Mouse (Mus musculus) bone marrow, adult 2 months (tissue): Measurements from ENCODE around the gene Prnp. TPM values are rescaled to one million over a fixed set of nuclear protein-coding genes. Genes with fewer than 3 reads are reported as not detected.
A peak's percentile ranks its signal among the peaks of the same experiment; 100 is the strongest.

Source experiments
- H3K27ac ChIP-seq: fragments of 200-500 bp; 2 replicates; pipeline ENCODE4 v1.5.1; 2012; ENCODE audit warnings: low read depth, mild to moderate bottlenecking, control low read depth, inconsistent platforms, low read length; ENCODE audit not compliant: control insufficient read depth, poor library complexity, insufficient read depth
- H3K4me1 ChIP-seq: fragments of 200-500 bp; 2 replicates; pipeline ENCODE4 v1.6.1; 2011; ENCODE audit warnings: low read length; ENCODE audit not compliant: control insufficient read depth, insufficient read depth
- H3K4me3 ChIP-seq: fragments of 200-500 bp; replicated peaks from 2 replicates; pipeline ENCODE3; 2011; ENCODE audit warnings: mild to moderate bottlenecking, low read depth, low read length, control low read depth; ENCODE audit not compliant: control insufficient read depth
- CTCF ChIP-seq: fragments of 200-500 bp; IDR thresholded peaks from 2 replicates; pipeline ENCODE4 v1.5.1; 2011; ENCODE audit warnings: low read length, control low read depth; ENCODE audit not compliant: control insufficient read depth, insufficient read depth
- POLR2A ChIP-seq: fragments of 200-500 bp; IDR thresholded peaks from 2 replicates; pipeline ENCODE4 v1.6.1; 2011; ENCODE audit warnings: low read depth, mild to moderate bottlenecking, control low read depth, low read length, borderline replicate concordance; ENCODE audit not compliant: control insufficient read depth
- WGBS: fragments of 180-500 bp; shearing (Covaris S2); methylation state at CpG from one replicate; pipeline ENCODE4 v1.1.7; 2018; 5-methylcytosine and 5-hydroxymethylcytosine counted together
- polyA plus RNA-seq: library from polyadenylated mRNA; stranded (reverse); fragments of >200 nt; gene quantifications from 2 replicates; pipeline ENCODE4 v1.2.4, GENCODE M21; 2011; ENCODE audit warnings: low replicate concordance; ENCODE audit not compliant: missing spikeins, insufficient read depth, insufficient read length

The Prnp gene
- polyA plus RNA-seq, 1 experiment = 26.4 TPM

DNA sequence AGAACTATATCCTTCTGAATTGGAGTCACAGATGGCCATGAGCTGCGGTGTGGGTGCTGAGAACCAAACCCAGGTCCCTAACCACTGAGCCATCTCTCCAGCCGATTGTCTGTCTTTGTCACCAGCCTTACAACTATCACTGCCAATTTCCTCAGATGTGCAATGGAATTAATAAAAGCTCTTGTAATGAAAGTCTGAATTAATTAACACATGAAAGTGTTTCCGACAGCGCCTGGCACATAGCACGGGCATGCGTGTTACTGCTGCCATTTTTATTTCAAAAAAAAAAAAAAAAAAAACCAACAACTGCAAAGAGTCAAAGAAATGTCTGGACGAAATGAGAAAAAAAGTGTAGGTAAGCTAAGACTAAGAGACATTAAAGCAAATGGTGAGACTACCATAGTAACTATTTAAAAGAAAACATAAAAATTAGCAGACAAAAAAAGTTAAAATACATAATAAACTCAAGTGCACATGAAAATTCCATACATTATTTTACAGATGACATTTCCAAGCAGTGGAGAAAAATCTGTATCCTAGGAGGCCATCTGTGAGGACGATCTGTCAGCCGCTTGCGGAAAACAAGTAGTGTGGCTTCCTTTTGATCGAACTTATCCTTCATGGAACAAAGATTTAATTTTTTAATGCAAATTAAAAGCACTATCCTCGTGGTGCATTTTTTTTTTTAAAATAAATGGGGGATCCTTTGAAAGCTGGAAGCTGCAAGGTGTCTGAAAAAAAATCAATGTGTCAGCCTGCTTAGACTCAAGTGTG is 12.2 kb upstream of the Prnp start:
- H3K27ac ChIP-seq = no peak overlapping the region
- no peak for TF ChIP-seq POLR2A
- no peak for TF ChIP-seq CTCF
- 89% methylated on average over 12 of the region's 12 CpGs for WGBS
- no peak overlapping the region for H3K4me3 ChIP-seq
- no peaks in the 10 kb centered on the region for H3K4me1 ChIP-seq

DNA sequence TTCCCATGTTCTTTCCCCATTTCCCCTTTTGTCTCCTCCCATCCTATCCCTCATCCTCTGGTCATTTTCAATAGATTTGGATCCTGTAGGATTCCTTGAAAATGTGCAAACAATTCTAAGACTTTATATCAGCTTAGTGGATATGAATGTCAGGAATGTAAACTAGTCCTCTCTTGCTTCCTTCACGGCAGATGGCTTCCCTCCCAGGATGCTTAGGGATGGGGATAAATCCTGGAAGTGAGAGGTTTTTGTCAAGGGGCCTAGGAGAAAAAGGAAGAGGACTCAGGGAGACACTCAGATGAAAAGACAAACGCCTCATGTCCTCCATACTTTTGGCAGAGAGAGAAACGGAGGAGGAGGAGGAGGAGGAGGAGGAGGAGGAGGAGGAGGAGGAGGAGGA is 7.3 kb upstream of the Prnp start:
- WGBS = 70% methylated on average over 3 of the region's 3 CpGs
- H3K4me3 ChIP-seq = no peak overlapping the region
- no peak for TF ChIP-seq POLR2A
- TF ChIP-seq CTCF = no peak
- H3K4me1 ChIP-seq = peaks cover 5% of the 10 kb centered on the region; the same call in 1 of the 2 replicates
- H3K27ac ChIP-seq = no peak overlapping the region

DNA sequence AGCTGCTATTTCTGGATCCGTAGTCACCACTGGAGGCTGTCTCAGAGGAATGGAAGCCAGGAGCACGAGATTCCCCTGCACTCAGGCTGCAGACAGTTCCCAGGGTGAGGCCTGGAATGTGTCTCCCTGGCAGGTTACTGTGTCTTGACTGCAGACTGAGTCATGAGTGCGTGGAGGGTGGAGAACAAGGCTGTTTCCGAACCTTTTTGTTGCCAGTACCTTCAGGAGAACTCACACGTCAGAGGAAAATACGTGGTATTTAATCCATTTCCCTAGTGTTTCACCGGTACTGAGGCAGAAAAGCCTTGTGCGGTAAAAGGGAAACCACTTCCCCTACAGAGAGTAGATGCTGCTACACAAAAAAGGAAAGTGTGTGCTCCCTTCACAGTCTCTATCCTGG is 6.9 kb upstream of the Prnp start:
- TF ChIP-seq CTCF = no peak
- WGBS = 17% methylated on average over 8 of the region's 8 CpGs
- H3K4me1 ChIP-seq = peaks cover 5% of the 10 kb centered on the region; the same call in 1 of the 2 replicates
- H3K27ac ChIP-seq = no peak overlapping the region
- H3K4me3 ChIP-seq = no peak overlapping the region

DNA sequence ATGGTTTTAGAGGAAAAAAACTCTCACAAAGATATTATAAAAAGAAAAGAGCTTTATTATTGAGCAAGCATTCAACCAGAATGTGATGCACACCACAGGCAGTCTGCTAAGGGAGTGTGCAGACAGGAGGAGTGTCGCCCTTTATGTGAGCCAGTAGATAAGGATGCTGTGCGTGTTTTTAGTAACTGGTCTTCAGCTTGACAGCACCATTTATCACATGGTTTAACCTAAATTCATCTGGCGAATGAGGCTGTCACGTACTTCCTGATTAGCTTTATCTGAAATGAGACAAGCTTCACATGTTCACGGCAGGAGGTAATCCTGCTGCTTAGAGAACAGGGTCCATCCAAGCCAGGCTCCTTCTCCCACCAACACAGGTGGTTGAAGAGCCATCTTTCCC is 4.7 kb upstream of the Prnp start:
- WGBS = 26% methylated on average over 5 of the region's 5 CpGs
- no peak overlapping the region for H3K4me3 ChIP-seq
- H3K4me1 ChIP-seq = peaks cover 5% of the 10 kb centered on the region; the same call in 1 of the 2 replicates
- peak overlapping the region; percentile 42; the same call in 1 of the 2 replicates for H3K27ac ChIP-seq
- TF ChIP-seq POLR2A (0 out of 2 replicates have a peak, but pooled peaks have one; percentile 17), CTCF (no peak)

DNA sequence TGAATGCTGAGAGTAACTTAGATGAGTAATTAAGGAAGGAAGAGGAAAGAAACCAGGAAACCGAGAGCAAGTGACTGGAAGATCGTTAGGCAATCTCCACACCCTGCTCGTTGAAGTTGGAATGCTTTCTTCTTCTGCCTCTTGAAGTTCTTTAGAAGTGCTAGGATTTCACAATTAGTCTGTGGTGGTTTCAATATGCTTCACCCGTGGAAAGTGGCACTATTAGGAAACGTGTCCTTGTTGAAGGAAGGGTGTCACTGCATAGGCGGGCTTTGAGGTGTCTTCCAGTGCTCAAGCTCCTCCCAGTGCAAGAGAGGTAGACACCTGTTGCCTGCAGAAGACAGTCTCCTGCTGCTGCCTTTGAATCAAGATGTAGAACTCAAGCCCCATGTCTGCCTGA is 4.0 kb upstream of the Prnp start:
- no peak overlapping the region for H3K4me3 ChIP-seq
- 25% methylated on average over 6 of the region's 6 CpGs for WGBS

DNA sequence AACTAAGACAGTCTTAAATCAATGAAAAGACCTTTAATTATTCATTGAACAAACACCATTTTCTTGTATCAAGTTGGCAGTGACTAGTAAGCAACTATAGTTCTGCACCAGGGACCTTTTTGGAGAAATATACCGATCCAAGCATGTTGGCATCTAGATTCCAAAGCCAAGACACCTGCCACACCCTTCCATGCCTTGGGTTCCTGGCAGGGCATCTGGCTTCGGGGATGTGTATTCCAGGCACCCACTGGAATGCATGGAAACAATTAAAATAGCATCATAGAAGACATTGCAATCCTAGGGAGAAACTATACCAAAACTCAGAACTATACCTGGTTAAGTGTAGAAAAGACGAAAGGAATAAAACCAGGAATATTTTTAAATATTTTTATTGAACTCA is 3.5 kb upstream of the Prnp start:
- Histone ChIP-seq H3K4me1 (peaks cover 5% of the 10 kb centered on the region; the same call in 1 of the 2 replicates), H3K27ac (no peak overlapping the region), H3K4me3 (no peak overlapping the region)
- 93% methylated on average over 3 of the region's 3 CpGs for WGBS
- TF ChIP-seq POLR2A (no peak), CTCF (no peak)

More for the DNA sequence above, 4.0 kb upstream of the Prnp start:
- TF ChIP-seq CTCF (no peak), POLR2A (no peak)
- 0 out of 2 replicates have a peak overlapping the region, but pooled peaks have one; percentile 29 for H3K27ac ChIP-seq
- peaks cover 5% of the 10 kb centered on the region; the same call in 1 of the 2 replicates for H3K4me1 ChIP-seq

DNA sequence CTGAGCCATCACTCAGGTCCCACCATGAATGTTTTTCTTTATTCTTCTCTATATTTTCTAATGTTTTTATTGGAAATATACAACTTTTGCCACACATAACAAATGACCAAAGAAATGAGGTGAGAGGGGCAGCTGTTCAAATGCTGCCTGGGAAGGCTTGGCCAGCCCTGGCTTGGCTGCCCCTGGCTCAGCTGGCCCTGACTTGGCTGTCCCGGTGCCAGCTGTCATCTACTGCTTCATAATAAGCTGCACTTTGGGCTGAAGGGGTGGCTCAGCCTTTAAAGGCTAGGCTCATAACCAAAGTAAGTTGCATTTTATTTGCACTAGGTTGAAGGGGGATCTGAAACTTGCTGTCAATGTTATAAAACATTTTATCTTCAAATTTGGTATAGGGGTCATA is 2.9 kb upstream of the Prnp start:
- Histone ChIP-seq H3K4me3 (no peak overlapping the region), H3K27ac (no peak overlapping the region), H3K4me1 (peaks cover 5% of the 10 kb centered on the region; the same call in 1 of the 2 replicates)
- WGBS = 93% methylated on average over 1 of the region's 1 CpGs
- TF ChIP-seq POLR2A (no peak), CTCF (no peak)

DNA sequence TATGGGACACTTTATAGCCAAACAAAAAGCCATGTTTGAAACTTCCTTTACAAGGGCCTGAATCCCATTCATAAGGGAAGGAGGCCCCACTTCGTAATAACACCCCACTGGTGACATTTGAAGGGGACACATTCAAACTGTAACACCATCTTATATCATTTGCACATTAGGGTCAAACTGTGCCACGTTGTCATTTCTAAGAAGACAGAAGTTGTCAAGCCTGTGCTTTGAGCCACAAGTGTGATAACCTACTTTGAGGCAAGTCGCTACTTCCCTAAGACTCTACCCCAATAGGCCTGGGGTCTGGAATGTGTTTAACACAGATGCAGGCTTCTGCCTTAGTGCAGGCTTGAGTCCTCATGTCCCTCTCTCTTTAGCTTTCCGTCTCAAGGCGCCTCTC is 2.4 kb upstream of the Prnp start:
- no peak overlapping the region for H3K4me3 ChIP-seq
- no peak for TF ChIP-seq POLR2A
- no peak for TF ChIP-seq CTCF
- 74% methylated on average over 5 of the region's 5 CpGs for WGBS
- no peak overlapping the region for H3K27ac ChIP-seq
- H3K4me1 ChIP-seq = peaks cover 5% of the 10 kb centered on the region; the same call in 1 of the 2 replicates
